16 mouse cellular contexts compared by ENCODE assay signal in the genomic region with DNA sequence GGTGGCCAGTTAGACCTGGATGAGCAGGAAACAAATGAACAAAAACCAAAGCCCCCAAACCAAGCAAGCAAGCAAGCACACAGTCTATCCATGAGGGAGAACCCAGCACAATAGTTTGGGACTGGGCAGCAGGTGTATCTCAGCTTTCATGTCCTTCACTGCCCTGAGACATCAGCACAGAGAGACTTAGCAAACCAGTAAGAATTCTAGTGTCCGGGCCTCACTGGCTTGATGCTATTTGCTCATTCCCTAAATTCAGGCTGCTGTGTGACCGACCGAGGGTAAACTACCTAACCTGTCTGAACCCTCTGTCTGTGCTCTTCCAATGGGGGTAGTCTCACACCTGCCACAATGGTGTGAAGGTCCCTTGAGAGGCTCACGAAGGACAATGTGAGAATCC.
"Had no signal": no experiment of that assay in that cellular context is flagged by ENCODE, and none has a peak within 500 bp of the region (broad histone marks: within the 10 kb centered on the region; RNA-seq: fewer than 3 reads in every experiment).

No protein-coding gene starts in this region.

- H3K36me3 ChIP-seq: neural tube, embryonic 12.5 days; neural tube, embryonic 13.5 days; neural tube, embryonic 15.5 days; stomach, embryonic 15.5 days had no signal

- H3K4me2 ChIP-seq: neural tube, embryonic 12.5 days; neural tube, embryonic 13.5 days; neural tube, embryonic 15.5 days; stomach, embryonic 15.5 days had no signal

- H3K27ac ChIP-seq: neural tube, embryonic 12.5 days; neural tube, embryonic 13.5 days; neural tube, embryonic 15.5 days; stomach, embryonic 15.5 days; stomach, postnatal 0 days had no signal

- H3K9ac ChIP-seq: neural tube, embryonic 12.5 days; neural tube, embryonic 13.5 days; neural tube, embryonic 15.5 days; stomach, embryonic 15.5 days had no signal

- H3K4me1 ChIP-seq: neural tube, embryonic 15.5 days; stomach, embryonic 15.5 days had no signal

- H3K27me3 ChIP-seq: neural tube, embryonic 12.5 days; neural tube, embryonic 13.5 days; neural tube, embryonic 15.5 days; stomach, embryonic 15.5 days had no signal

- H3K4me3 ChIP-seq: neural tube, embryonic 12.5 days; neural tube, embryonic 13.5 days; neural tube, embryonic 15.5 days; stomach, embryonic 15.5 days had no signal

- H3K9me3 ChIP-seq: neural tube, embryonic 12.5 days; neural tube, embryonic 13.5 days; neural tube, embryonic 15.5 days; stomach, embryonic 15.5 days had no signal

- DNase-seq: retina, postnatal 1 day; right cerebral cortex, adult 18-20 months; right cerebral cortex, postnatal 14 days; right cerebral cortex, postnatal 25 days; spleen, adult 18-20 months; thymus, adult 18-20 months; thymus, adult 2 months; thymus, postnatal 14 days; thymus, postnatal 25 days; thymus, postnatal 36 days; thymus, postnatal 4 days had no signal
